Mouse (Mus musculus) splenic B cell, adult 2 months (primary cell): ENCODE results near the gene Morf4l1.

Source experiments
- DNase-seq: peaks from one replicate; pipeline ENCODE4 v3.0.0-alpha.2; 2011; ENCODE audit warnings: low read depth, low spot score
- H3K27me3 ChIP-seq: 2 replicates; pipeline ENCODE4 v1.6.1; 2012; ENCODE audit warnings: mild to moderate bottlenecking, low read length, moderate library complexity, mixed read lengths; ENCODE audit not compliant: control insufficient read depth, poor library complexity, insufficient read depth, severe bottlenecking
- H3K36me3 ChIP-seq: 2 replicates; pipeline ENCODE4 v1.6.1; 2012; ENCODE audit warnings: mild to moderate bottlenecking, low read length, moderate library complexity, mixed read lengths; ENCODE audit not compliant: control insufficient read depth, poor library complexity, insufficient read depth, severe bottlenecking

Gene Morf4l1

GRCm38 (mm10) chr9:90114567-90115307 is at the start of gene Morf4l1:
Morf4l1 (minus strand) TSS chr9:90114774.
- H3K36me3 ChIP-seq, result no peaks in the 10 kb centered on the region
- peak; percentile 97 for DNase-seq

GRCm38 (mm10) chr9:90163749-90164095 is 49.1 kb upstream of the Morf4l1 start:
- H3K27me3 ChIP-seq, result no peaks in the 10 kb centered on the region
- H3K36me3 ChIP-seq, result no peaks in the 10 kb centered on the region
- DNase-seq, result no peak

More at GRCm38 (mm10) chr9:90114567-90115307, at the start of gene Morf4l1:
- no peaks in the 10 kb centered on the region for H3K27me3 ChIP-seq

GRCm38 (mm10) chr9:90162926-90163748 is 48.6 kb upstream of the Morf4l1 start, which contains the start of gene Adamts7:
Adamts7 (plus strand) TSS chr9:90163069.
- Histone ChIP-seq H3K27me3 (no peaks in the 10 kb centered on the region), H3K36me3 (no peaks in the 10 kb centered on the region)
- DNase-seq, result peak; percentile 13

GRCm38 (mm10) chr9:90162243-90162925 is 47.8 kb upstream of the Morf4l1 start:
- DNase-seq, result peak; percentile 56
- H3K27me3 ChIP-seq, result no peaks in the 10 kb centered on the region
- no peaks in the 10 kb centered on the region for H3K36me3 ChIP-seq

GRCm38 (mm10) chr9:90146869-90147268 is 32.3 kb upstream of the Morf4l1 start:
- no peak for DNase-seq
- peaks cover 2% of the 10 kb centered on the region; the same call in 1 of the 2 replicates for H3K27me3 ChIP-seq
- no peaks in the 10 kb centered on the region for H3K36me3 ChIP-seq

GRCm38 (mm10) chr9:90145788-90146187 is 31.2 kb upstream of the Morf4l1 start:
- H3K27me3 ChIP-seq, result peaks cover 2% of the 10 kb centered on the region; the same call in 1 of the 2 replicates
- no peaks in the 10 kb centered on the region for H3K36me3 ChIP-seq
- DNase-seq, result no peak

GRCm38 (mm10) chr9:90136678-90136965 is 22.0 kb upstream of the Morf4l1 start:
- no peak for DNase-seq
- no peaks in the 10 kb centered on the region for H3K36me3 ChIP-seq

GRCm38 (mm10) chr9:90135963-90136677 is 21.5 kb upstream of the Morf4l1 start:
- no peak for DNase-seq
- no peaks in the 10 kb centered on the region for H3K36me3 ChIP-seq
- no peaks in the 10 kb centered on the region for H3K27me3 ChIP-seq

More at GRCm38 (mm10) chr9:90136678-90136965, 22.0 kb upstream of the Morf4l1 start:
- no peaks in the 10 kb centered on the region for H3K27me3 ChIP-seq

GRCm38 (mm10) chr9:90135466-90135865 is 20.9 kb upstream of the Morf4l1 start:
- no peak for DNase-seq
- Histone ChIP-seq H3K27me3 (no peaks in the 10 kb centered on the region), H3K36me3 (no peaks in the 10 kb centered on the region)

- H3K36me3 ChIP-seq, result no peaks in the 10 kb centered on the region
- DNase-seq, result no peak
Measured at GRCm38 (mm10) chr9:90133562-90134355, 19.2 kb upstream of the Morf4l1 start.

GRCm38 (mm10) chr9:90128636-90129201 is 14.1 kb upstream of the Morf4l1 start:
- no peak for DNase-seq
- Histone ChIP-seq H3K36me3 (no peaks in the 10 kb centered on the region), H3K27me3 (no peaks in the 10 kb centered on the region)

More at GRCm38 (mm10) chr9:90133562-90134355, 19.2 kb upstream of the Morf4l1 start:
- H3K27me3 ChIP-seq, result no peaks in the 10 kb centered on the region

GRCm38 (mm10) chr9:90127146-90127545 is 12.6 kb upstream of the Morf4l1 start:
- DNase-seq, result no peak
- Histone ChIP-seq H3K36me3 (no peaks in the 10 kb centered on the region), H3K27me3 (no peaks in the 10 kb centered on the region)

GRCm38 (mm10) chr9:90126260-90127010 is 11.9 kb upstream of the Morf4l1 start:
- Histone ChIP-seq H3K36me3 (no peaks in the 10 kb centered on the region), H3K27me3 (no peaks in the 10 kb centered on the region)
- DNase-seq, result peak; percentile 89
